8 mouse cellular contexts compared by ENCODE assay signal in the genomic region with DNA sequence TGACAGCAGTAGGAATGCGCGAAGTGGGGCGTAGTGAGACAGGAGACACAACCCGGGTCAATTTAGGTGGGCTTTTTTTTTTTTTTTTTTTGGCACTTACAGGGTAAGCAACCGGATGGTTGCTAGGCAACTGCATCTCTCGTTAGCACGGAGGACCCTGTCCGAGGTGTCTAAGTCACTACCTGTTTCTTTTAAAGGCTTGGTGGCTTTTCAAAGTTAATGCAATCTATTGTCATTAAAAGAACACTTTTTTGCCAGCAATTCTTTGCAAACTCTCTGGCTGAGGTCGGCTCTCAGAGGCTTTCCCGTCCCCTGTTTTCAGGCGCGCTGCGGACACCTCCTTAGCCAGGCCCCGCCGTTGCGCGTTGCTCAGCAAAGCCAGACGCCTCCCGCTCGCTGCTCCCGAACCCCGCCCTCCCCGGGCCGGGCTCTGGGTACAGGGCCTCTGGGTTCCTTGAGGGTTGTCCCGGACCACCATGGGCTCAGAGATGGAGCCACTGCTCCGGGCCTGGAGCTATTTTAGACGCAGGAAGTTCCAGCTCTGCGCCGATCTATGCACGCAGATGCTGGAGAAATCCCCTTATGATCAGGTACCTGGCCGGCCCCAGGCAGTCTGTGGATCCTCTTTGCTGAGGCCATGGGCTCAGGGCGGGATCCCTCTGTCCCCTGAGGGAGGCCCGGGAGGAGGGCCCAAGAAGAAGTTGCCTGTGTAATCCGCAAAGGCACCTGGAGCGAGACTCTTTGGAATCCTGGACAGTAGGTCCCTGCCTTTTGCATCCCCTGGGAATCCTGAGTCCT. TPM values are rescaled to one million over a fixed set of nuclear protein-coding genes. Genes with fewer than 3 reads are reported as not detected.
DNase-seq lines count a peak whose midpoint lies in the region; TF ChIP-seq lines count a peak whose summit lies in the region.

Ttc8 (plus strand) TSS at position 381 of the 798 bp plus-strand sequence.

- H3K36me3 ChIP-seq in macrophage (ENCODE audit: inconsistent target), result no peaks in the 10 kb centered on the region

- peak within 1 kb of the TSS; percentile 92 for H3K27ac ChIP-seq in left cerebral cortex, adult 2 months
- H3K27ac ChIP-seq in macrophage, result peak within 1 kb of the TSS; percentile 46

- no peaks in the 10 kb centered on the region for H3K79me2 ChIP-seq in macrophage (ENCODE audit: inconsistent target)

- intact Hi-C loops in left cerebral cortex, adult 2 months (cut with DNase I), result no loop called here

- peak; percentile 89 to 97 for DNase-seq in adrenal gland, adult (ENCODE audit: inconsistent age in 2 of 2, low spot score in 1 of 2)
- peak; percentile 93 for DNase-seq in embryo, embryonic 10.5 days (ENCODE audit: low spot score)
- DNase-seq in gastrocnemius, postnatal 10 days, result peak; percentile 85
- peak; percentile 92 for DNase-seq in hindlimb bud, embryonic 11.5 days (ENCODE audit: extremely low spot score, low read depth, low spot score)
- DNase-seq in left cerebral cortex, adult 2 months (ENCODE audit: extremely low spot score in 1 of 2, low spot score in 2 of 2), result peak; percentile 87 to 88
- DNase-seq in right cerebral cortex, adult 18-20 months, result peak; percentile 91
- peak; percentile 70 for DNase-seq in urinary bladder, adult 2 months (ENCODE audit: low spot score)

- H3K4me3 ChIP-seq in left cerebral cortex, adult 2 months, result peak within 1 kb of the TSS; percentile 72
- H3K4me3 ChIP-seq in macrophage (ENCODE audit: inconsistent target), result peak within 1 kb of the TSS; percentile 68

- WGBS in macrophage (ENCODE audit: missing documents), result 2% methylated on average over 35 of the region's 35 CpGs

- TF ChIP-seq CTCF in left cerebral cortex, adult 2 months (IDR thresholded peaks at IDR 0.05), result no peak

RNA-seq across cellular contexts. Expression of gene Ttc8, which starts in this region (rescaled TPM):
- 10 to 100 TPM in 1 of 2 experiments, 1 to 10 TPM in 1; 9.4 to 17.2 TPM for total RNA-seq in gastrocnemius, postnatal 10 days (2021)
- 10 to 100 TPM; 44.1 to 48.0 TPM for total RNA-seq in left cerebral cortex, adult 2 months (2021)
- 10 to 100 TPM in 19 of 26 experiments, 1 to 10 TPM in 7; 1.9 to 35.7 (median 20.5) TPM for total RNA-seq in macrophage (2018; cell fraction: chromatin; rRNA removed)
- total RNA-seq in macrophage (2018; cell fraction: cytosol; rRNA removed), result 1 to 10 TPM; 2.6 to 7.0 (median 4.5) TPM
- 10 to 100 TPM in 13 of 26 experiments, 1 to 10 TPM in 13; 1.7 to 22.5 (median 10.4) TPM for total RNA-seq in macrophage (2018; cell fraction: nucleus; rRNA removed)
- polyA plus RNA-seq in macrophage (2018), result 4.7 to 5.3 TPM (median 4.8 TPM) in 3 replicates
- 32.2 and 35.1 TPM in 2 replicates for polyA plus RNA-seq in urinary bladder, adult 2 months (2012; rRNA removed)

Comparison
In these comparisons a context has a peak if more than half of its experiments do, and no peak if none do; other contexts are left out.
1. Peak in every context shown above with its lines: DNase-seq, H3K4me3 ChIP-seq and H3K27ac ChIP-seq.